Mouse (Mus musculus) heart, adult 18-20 months (tissue): Measurements from ENCODE around the gene Slc22a17. TPM values are rescaled to one million over a fixed set of nuclear protein-coding genes. Genes with fewer than 3 reads are reported as not detected.

ENCODE experiments used
- DNase-seq, 2 experiments: peaks; one replicate each; pipeline ENCODE4 v3.0.0; 2021 to 2022; ENCODE audit warnings: mixed read lengths in 1 of 2
- total RNA-seq, 2 experiments: library from RNA; stranded (reverse); gene quantifications; 2 replicates each; pipeline ENCODE4 v1.2.3; 2021

Gene Slc22a17
- total RNA-seq, 2 experiments from 2014 or later = 1.9 to 2.5 TPM

GRCm38 (mm10) chr14:54900383-54900782, 12.5 kb downstream of the Slc22a17 start:
- DNase-seq = peak; percentile 77 to 87

- no peak for DNase-seq
Observed at GRCm38 (mm10) chr14:54897445-54897844, 15.5 kb downstream of the Slc22a17 start.

GRCm38 (mm10) chr14:54894296-54895151, 18.4 kb downstream of the Slc22a17 start:
- DNase-seq = peak; percentile 75 to 79

DNA sequence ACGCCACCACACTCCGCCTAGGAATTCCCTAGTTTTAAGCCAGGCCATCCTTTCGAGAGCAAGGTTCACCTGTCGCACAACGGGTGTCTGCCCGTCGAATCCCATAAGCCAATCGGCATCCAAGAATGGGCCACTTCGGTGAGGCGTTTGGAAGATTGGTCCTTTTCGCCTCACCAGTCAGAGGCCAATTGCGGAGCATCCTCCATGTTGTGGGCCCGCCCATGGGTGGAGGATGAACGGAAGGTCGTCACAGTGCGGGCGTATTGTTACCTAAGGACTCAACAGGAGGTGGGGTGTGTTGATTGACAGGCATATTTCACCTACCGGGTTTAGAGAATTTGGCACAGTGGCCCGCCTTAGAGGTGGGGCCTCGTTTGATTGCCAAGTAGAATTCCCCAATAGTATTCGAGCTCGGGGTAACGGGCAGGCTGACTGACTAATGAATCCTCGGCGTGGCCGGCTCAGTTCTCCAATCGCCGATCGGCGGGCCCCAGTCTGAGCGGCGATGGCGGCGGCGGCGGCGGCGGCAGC, 19.2 kb downstream of the Slc22a17 start:
- peak; percentile 99 for DNase-seq

DNA sequence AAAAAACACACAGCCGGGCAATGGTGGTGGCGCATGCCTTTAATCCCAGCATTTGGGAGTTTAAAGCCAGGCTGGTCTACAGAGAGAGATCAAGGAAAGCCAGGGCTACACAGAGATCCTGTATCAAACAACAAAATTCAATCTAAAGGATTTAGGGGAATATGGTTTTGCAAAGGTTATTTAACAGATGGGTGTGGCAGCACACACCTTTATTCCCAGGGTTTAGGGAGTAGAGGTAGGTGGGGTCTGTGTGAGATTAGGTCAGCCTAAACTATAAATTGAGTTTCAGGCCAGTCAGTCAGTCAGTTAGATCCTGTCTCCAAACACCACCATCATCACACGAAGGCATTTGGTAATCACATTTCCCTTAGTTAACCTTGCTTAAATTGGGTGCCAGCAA, 20.7 kb downstream of the Slc22a17 start, which contains the start of gene Pabpn1:
TSS of gene Pabpn1 (plus strand) at position 301 of the 400 bp plus-strand sequence.
- DNase-seq = no peak

DNA sequence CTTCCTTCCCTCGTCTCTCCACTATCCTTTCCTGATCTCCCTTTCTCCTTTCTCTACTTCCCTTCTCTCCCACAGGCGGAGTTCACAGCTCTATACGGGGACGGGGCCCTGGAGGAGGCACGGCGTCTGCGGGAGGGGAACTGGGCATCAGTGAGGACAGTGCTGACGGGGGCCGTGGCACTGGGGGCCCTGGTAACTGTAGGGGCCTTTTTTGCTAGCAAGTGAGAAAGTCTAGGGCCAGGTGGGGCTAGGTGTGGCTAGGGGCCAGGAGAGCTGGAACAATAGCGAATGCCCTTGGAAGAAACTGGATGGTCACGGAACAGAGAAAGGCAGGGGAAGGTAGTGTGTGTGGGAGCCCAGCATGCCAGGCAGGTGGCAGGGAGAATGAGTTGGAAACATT, 27.6 kb downstream of the Slc22a17 start:
- DNase-seq = no peak

- no peak for DNase-seq
Observed at GRCm38 (mm10) chr14:54884022-54884712, 28.8 kb downstream of the Slc22a17 start.

- DNase-seq = peak; percentile 87 to 88
Observed at GRCm38 (mm10) chr14:54883154-54884021, 29.5 kb downstream of the Slc22a17 start, which contains the start of the genes Bcl2l2 and Gm20521. Gene Bcl2l2 (plus strand): TSS chr14:54883377. Gene Gm20521 (plus strand): TSS chr14:54883441.

- peak; percentile 74 to 79 for DNase-seq
Observed at GRCm38 (mm10) chr14:54877048-54877715, 35.8 kb downstream of the Slc22a17 start, which contains the start of gene Ppp1r3e. Gene Ppp1r3e (minus strand): TSS chr14:54877550.

- peak; percentile 87 to 93 for DNase-seq
Observed at GRCm38 (mm10) chr14:54876539-54877047, 36.3 kb downstream of the Slc22a17 start.

DNA sequence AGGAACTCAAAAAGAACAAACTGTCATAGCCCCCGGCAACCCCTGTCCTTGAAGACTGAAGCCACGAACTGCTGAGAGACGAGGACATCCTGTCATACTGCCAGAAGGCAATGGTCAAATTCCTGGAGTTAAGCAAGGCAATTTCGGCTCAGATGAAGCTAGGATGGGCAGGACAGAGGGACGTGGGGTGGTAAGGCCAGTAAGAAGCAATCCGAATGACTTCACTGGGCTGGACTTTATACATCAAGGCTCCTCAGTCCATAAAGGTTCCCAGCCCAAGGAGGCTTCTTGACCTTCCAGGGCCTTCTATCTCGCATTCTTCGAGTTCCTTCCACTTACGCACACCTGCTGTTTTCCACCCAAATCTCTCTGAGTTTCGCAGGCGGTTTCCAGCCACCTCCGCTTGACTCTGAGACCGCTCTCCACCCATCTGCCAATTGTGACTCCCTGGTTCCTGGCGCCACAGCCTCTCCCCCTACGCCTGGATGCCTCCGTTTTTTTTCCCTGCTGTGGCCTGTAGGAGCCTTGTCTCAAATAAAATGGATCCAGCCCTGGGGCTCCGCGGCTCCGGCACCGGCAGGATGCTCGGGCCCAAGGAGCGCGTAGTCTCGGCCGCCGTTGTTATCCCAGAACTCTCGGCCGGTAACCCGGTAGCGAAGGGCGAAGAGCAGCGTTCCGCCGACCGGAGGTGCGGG, 36.9 kb downstream of the Slc22a17 start:
- no peak for DNase-seq

DNA sequence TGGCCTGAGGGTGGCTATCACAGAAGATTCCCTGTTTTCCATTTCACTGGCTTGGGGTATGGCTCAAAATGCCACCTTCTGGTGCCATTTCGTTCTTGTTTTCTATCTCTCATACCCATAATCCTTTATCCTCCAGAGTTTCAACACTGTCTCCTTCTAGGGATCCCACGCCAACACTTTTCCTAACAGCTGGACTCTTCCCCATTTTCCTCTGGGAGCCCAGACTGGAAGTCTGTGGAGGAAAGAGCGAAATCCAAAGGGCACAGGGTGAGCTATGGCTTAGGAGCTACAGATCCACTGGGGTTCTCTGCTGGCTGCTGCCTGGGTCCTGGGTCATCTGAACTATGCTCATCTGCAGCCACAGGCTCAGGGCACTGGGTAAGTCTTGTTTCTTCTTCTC, 38.8 kb downstream of the Slc22a17 start:
- no peak for DNase-seq

GRCm38 (mm10) chr14:54870861-54871260, 42.1 kb downstream of the Slc22a17 start, which contains the start of gene Homez:
Gene Homez (minus strand): TSS chr14:54870961.
- no peak for DNase-seq

DNA sequence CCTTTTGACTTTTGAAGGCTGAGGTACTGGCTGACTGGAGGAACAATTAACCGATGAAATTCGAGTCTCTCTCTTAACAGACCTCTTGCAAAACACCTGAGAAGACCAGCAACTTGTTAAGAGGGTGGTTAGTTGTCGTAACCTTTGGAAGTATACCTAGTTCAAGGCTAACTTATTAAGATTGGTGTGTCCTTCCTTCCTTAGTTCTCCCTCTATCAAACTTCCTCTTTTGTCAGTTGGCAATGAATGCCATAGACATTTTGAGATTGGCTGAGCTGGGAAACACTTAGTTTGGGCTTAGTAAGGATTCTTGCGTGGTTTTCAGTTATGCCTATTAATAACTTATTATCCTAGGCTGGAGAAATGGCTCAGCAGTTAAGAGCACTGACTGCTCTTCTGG, 44.9 kb downstream of the Slc22a17 start:
- DNase-seq = no peak

DNA sequence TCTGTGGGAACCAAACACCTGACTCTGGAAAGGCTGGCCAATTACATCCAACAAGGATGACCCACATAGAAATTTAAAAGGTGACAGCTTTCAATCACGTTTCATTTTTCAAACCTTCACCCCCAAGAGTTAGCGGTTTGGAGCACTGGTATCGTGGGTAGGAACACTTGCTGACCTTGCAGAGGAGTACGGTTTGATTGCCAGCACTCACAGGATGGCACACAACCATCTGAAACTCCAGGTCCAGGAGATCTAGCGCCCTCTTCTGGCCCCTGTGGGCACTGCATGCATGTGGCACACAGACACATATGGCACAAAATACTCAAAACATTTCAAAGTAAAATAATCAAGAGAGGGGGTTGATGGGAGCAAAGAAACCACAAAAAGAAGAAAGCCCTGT, 46.0 kb downstream of the Slc22a17 start:
- no peak for DNase-seq

DNA sequence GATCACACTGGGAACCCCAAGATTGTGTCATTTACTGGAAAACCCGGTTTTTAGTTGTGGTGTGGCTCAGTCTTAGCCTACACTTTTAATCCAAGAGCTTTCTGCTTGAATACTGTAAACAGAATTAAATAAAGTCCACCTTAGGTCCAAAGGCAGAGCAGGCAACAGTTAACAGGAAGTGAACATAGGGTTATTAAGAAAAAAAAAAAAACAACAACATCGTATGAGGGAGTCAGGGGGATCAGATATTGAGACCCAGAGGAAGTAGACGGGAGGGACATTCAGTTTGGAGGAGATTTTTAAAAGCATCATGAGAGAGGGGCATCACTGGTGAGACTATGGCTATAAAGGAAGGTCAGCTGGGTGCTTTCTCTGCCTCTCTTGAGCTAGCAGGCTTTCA, 46.7 kb downstream of the Slc22a17 start:
- DNase-seq = no peak

GRCm38 (mm10) chr14:54865626-54866025, 47.3 kb downstream of the Slc22a17 start:
- no peak for DNase-seq

- DNase-seq = no peak
Observed at GRCm38 (mm10) chr14:54864313-54865036, 48.5 kb downstream of the Slc22a17 start.

DNA sequence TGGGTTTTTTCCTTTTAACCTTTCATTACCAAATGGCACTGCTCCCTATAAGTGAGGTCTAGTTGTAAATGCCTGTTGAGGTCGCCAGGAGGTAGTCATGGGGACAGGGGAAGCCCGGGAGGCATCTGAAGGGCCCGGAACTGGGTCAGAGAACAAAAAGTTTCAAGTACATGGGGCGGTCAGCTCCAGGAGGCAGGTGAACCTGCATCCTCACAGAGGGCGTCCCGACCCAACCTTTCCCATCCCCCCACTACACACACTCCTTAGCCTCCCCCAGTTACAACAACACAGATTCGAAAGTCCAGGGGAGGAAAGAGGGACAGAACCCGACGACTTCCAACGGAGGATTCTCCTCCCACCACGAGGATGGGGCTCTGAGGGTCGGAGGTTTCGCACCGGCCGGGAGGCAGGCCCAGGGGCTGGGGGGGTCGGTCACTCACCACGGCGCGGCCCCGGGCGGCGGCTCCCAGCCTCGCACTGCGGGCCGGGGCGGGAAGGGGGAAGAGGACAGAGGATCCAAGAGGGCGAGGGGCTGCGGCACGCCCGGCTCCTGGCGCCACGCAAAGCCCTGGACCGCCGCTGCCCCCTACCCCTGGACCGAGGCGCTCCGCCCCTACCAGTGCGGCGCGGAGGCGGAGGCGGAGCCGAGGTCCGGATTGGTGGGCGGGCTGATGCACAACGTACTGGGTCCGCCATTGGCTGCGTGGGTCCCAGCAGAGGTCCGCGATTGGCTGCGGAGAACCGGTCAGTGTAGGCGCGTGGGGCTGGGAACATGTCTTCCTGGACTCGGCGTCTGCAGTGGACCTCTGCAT, 49.2 kb downstream of the Slc22a17 start:
- DNase-seq = peak; percentile 93 to 96
